Mouse (Mus musculus) NIH3T3 (cell line): ENCODE data around the gene Atp6v0c.
A peak's percentile ranks its signal among the peaks of the same experiment; 100 is the strongest.

Experiments used
- DNase-seq: peaks from one replicate; pipeline ENCODE4 v3.0.0-alpha.2; 2012; ENCODE audit warnings: low read depth

The Atp6v0c gene

DNA sequence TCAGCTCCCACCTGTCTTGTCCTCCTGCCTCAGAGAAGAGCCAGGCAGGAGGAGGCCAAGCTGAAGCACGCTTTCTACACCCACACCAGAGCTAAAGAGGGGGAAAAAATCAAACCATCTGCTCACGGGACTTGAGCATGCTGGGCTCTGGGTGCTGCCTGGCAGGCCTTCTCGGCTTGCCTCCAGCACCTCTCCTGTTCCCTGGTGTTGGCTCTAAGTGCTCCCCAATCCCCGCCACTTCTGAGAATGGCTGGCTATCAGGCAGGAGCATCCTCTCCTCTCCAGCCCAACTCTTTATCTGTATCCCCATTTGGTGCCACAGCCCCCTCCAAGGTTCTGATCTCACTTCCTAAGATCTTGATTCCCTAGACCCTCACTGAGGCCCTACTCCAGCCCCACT is 29.8 kb upstream of the Atp6v0c start:
- no peak for DNase-seq

- DNase-seq, result peak; percentile 72
Measured at GRCm38 (mm10) chr17:24197032-24197824, 27.7 kb upstream of the Atp6v0c start.

- DNase-seq, result no peak
Measured at GRCm38 (mm10) chr17:24195349-24195748, 25.8 kb upstream of the Atp6v0c start.

DNA sequence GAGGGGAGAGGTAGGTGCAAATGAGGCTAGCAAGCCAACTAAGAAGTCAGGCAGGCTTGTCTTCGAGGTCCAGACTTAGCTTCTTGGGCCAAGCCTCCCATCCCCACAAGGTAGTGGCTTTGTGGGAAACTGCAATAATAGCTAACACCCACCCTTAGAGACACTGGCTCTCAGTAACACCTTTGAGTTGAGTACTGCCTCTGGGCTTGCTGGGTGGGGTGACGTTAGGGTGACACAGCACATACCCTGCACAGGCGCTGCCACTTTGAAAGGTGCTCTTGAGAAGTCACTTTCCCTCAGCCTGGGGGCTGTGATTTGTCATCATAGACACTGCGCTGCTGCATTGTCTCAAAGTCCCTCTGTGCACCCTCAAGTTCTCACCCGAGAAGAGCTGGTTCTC is 24.3 kb upstream of the Atp6v0c start:
- no peak for DNase-seq

DNA sequence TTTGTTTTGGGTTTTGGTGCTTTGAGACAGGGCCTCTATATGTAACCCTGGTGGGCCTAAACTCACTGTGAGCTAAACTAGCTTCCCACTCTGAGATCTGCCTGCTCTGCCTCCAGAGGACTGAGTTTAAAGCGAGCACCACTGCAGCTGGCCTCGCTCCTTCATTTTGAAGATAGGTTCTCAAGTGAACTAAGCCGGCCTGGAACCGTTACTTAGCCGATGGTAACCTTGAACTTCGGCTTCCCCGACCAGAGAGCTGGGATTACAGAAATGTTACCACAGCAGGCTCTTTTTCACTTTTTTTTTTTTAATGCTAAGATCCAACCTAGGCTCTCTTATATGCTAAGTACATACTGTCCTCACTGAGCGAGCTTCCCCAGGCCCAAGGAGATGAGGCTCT is 23.8 kb upstream of the Atp6v0c start:
- no peak for DNase-seq

- no peak for DNase-seq
Measured at GRCm38 (mm10) chr17:24192848-24193247, 23.3 kb upstream of the Atp6v0c start.

- DNase-seq, result no peak
Measured at GRCm38 (mm10) chr17:24191481-24191880, 22.0 kb upstream of the Atp6v0c start.

GRCm38 (mm10) chr17:24190934-24191333 is 21.4 kb upstream of the Atp6v0c start:
- no peak for DNase-seq

DNA sequence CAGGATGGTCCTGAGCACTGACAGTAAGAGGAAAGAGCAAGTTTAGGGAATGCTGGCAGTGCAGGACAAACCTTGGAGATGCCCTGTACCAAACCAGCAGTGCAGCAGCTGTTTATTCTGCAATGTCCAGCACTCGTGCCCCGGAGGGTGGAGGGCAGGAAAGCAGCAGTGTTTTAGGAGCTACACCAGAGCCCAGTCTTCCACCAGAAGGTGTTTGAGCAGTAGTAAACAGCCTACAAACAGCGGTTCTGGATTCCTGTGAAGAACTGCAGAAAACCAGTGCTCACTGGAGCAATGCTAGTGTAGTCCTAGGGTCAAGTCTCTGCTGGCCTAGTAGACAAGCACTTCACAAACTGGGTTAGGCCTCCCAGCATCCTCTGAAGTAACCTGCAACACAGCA is 4.8 kb upstream of the Atp6v0c start:
- no peak for DNase-seq

GRCm38 (mm10) chr17:24173423-24173822 is 3.9 kb upstream of the Atp6v0c start:
- peak; percentile 88 for DNase-seq

- DNase-seq, result no peak
Measured at GRCm38 (mm10) chr17:24171738-24172137, 2.2 kb upstream of the Atp6v0c start.

- no peak for DNase-seq
Measured at GRCm38 (mm10) chr17:24170729-24171128, 1.2 kb upstream of the Atp6v0c start.

GRCm38 (mm10) chr17:24170125-24170524 is 623 bp upstream of the Atp6v0c start:
- DNase-seq, result no peak

- DNase-seq, result peak; percentile 82
Measured at GRCm38 (mm10) chr17:24168590-24169277, 768 bp downstream of the Atp6v0c start.

DNA sequence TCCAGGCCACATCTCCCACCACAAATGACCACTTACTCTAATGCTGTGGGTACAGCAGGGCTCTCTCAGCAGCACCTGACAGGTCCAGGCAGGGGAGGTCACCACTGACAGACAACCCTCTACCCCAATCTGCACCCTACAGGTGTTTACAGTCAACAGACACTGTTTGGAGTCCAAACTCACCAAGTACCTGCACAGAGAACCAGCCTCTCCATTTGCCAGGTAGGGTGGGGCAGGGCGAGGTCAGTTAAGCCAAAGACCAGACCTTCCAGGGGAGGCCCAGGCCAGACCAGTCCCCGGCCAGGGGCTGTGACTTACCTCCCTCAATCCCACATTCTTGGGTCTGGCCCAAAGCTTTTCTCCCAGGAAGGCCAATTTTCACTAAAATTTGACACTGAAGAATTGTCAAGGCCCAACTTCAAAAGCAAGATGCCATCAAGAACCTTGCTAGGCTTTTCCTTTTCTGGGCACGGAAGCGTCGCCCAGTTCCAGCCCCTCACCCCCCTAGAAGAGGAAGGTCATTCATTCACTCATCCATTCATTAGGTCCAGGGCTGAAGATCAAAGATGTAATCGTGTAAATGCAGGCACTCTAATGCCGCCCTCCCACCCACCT is 1.5 kb downstream of the Atp6v0c start:
- DNase-seq, result no peak

- DNase-seq, result no peak
Measured at GRCm38 (mm10) chr17:24167120-24167519, 2.4 kb downstream of the Atp6v0c start.

DNA sequence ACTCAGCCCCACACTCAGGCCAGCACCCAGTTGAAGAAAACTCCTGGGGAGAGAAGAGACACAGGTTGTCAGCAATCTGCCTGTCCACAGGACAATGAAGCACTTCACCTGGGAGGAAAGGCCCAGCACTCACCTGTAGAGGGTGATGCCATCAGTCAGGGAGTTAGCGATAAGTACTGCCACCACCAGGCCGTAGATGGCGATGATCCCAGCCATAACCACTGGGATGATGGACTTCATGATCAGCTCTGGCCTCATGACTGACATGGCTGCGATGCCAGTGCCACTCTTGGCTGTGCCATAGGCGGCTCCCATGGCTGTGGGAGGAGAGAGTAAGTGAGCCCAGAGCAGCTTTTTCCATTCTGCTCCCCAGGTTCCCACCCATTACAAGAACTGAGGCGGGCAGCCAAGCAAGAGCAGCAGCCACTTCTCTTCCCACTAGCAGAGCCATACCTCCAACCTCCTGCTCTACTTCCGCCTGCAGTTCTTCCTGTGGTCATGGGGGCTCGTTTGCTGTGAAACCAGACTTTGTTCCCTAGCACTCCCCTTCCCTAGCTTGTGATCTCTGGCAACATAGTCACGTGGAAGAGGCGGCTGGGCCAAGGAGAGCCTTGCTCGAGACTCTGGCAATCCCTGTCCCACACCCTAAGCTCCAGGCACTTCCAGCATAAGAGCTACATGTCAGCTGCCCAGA is 4.8 kb downstream of the Atp6v0c start:
- DNase-seq, result no peak

GRCm38 (mm10) chr17:24163176-24163962 is 6.1 kb downstream of the Atp6v0c start, which contains the start of gene Amdhd2:
Amdhd2 (minus strand) TSS chr17:24163766.
- peak; percentile 100 for DNase-seq

DNA sequence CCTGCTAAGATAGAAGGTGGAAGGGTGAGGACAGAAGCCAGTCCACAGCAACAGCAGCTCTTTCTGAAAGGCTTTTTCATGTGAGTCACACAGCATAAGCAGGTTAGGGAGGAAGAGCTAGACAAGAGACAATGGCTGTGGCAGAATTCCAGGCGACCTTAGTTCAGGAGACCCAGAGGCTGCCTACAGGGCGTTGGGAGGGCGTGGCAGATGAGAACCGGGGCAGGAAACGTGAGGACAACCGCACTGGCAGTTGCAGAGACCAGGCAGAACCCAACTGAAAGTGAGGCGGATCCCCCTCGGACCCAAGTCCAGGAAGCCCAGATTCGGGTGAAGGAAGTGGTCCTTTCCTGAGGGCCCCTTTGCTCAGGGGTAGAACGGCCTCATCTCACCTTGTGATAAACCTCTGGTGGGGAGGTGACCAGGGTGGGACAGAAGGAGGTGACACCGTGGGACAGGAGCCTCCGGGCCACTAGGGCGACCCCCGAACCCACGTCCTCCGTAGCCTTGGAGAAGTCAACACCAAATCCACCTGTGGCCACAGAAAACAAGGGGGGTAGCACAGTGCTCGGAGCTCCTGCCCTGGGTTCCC is 6.8 kb downstream of the Atp6v0c start:
- DNase-seq, result peak; percentile 48

DNA sequence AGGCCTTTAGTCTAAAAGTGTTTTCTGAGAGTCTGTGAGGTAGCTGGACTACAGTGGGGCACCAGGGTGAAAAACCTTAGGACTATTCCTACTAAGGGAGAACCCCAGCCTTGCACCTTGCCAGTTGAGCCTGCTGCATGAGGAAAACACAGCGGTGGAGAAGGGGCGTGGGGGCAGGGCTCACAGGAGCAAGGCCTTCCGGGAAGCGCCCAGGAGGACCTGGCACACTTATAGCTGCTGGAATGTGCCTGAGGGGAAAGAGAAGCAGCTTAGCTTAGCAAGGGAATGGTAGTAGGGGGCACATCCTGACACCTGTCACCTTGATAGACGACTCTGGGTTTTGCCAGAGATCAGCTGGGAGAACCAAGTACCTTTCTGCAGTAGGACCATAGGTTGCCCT is 8.0 kb downstream of the Atp6v0c start:
- DNase-seq, result no peak

- no peak for DNase-seq
Measured at GRCm38 (mm10) chr17:24157526-24157925, 12.0 kb downstream of the Atp6v0c start.
